Mouse (Mus musculus) ES-E14 (cell line): Measurements from ENCODE around the gene Bri3.

ENCODE experiments used
- CHD2 ChIP-seq: IDR thresholded peaks from 2 replicates; pipeline ENCODE4 v1.6.1; 2014; ENCODE audit warnings: mild to moderate bottlenecking, low read depth, low read length, inconsistent platforms
- HCFC1 ChIP-seq: IDR thresholded peaks from 2 replicates; pipeline ENCODE4 v1.6.1; 2012; ENCODE audit warnings: low read length, inconsistent platforms, borderline replicate concordance; ENCODE audit not compliant: insufficient read depth
- MAFK ChIP-seq: IDR thresholded peaks from 2 replicates; pipeline ENCODE4 v1.6.1; 2014; ENCODE audit warnings: mild to moderate bottlenecking, low read depth, low read length, inconsistent platforms; ENCODE audit not compliant: insufficient read depth
- ZC3H11A ChIP-seq: IDR thresholded peaks from 2 replicates; pipeline ENCODE4 v1.6.1; 2012; ENCODE audit warnings: low read depth, mild to moderate bottlenecking, inconsistent platforms, low read length, borderline replicate concordance
- ZNF384 ChIP-seq: IDR thresholded peaks from 2 replicates; pipeline ENCODE4 v1.6.1; 2012; ENCODE audit warnings: low read depth, low read length, inconsistent platforms

DNA sequence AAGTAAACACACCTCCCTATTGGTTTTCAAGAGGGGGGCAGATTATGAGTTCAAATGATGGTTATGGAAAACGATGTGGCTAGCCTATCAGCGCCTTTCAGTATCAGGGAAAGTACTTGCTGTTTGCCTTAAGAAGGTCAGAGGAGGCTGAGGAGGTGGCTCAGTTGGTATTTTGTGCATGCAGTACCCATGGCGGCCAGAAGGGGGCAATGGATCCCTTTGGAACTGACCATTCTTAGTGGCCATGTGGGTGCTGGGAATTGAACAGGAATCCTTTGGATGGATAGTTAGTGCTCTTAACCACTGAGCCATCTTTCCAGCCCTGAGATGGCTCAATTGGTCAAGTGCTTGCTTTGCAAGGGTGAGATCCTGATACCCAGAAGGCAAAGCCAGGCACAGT is 139.7 kb downstream of the Bri3 start:
- TF ChIP-seq HCFC1 (no peak), ZC3H11A (no peak), MAFK (no peak), CHD2 (no peak), ZNF384 (no peak)
